Mouse (Mus musculus) MEL-GATA-1-ER (cell line): ENCODE results near the gene Gm5767.

Source experiments
- DNase-seq: peaks from one replicate; pipeline ENCODE4 v3.0.0-alpha.2; 2012; ENCODE audit warnings: low read depth; ENCODE audit errors: extremely low read depth

The Gm5767 gene

GRCm38 (mm10) chr16:8680470-8680869 is at the start of gene Gm5767:
Gene Gm5767, plus strand, starts transcription at chr16:8680770.
- no peak for DNase-seq

DNA sequence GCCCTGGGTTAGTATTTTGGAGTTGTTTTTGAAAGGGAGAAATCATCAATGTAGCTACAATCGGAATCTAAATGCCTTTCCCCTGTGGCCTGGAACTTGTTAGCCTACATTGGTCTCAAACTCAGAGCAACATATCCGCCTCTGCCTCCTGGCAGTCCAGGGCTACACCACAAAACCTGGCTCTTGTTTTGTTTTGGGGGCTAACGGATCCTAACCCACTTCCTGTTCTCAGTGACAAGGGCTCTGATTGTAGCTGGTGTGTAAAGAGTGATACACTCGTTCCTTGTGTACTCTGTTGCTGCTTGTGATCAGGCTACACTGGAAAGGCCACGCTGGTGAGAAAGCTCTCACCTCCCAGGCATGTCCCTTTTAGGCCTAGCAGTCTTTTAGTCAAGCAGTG is 49.1 kb upstream of the Gm5767 start:
- DNase-seq: no peak

- peak; percentile 41 for DNase-seq
Measured at GRCm38 (mm10) chr16:8636867-8637216, 43.7 kb upstream of the Gm5767 start.

- peak; percentile 89 for DNase-seq
Measured at GRCm38 (mm10) chr16:8637217-8638051, 43.1 kb upstream of the Gm5767 start, which contains the start of the genes Pmm2 and Tmem186. Gene Pmm2, plus strand, starts transcription at chr16:8637674. Gene Tmem186, minus strand, starts transcription at chr16:8637712.

- DNase-seq: no peak
Measured at GRCm38 (mm10) chr16:8638131-8638530, 42.4 kb upstream of the Gm5767 start.

DNA sequence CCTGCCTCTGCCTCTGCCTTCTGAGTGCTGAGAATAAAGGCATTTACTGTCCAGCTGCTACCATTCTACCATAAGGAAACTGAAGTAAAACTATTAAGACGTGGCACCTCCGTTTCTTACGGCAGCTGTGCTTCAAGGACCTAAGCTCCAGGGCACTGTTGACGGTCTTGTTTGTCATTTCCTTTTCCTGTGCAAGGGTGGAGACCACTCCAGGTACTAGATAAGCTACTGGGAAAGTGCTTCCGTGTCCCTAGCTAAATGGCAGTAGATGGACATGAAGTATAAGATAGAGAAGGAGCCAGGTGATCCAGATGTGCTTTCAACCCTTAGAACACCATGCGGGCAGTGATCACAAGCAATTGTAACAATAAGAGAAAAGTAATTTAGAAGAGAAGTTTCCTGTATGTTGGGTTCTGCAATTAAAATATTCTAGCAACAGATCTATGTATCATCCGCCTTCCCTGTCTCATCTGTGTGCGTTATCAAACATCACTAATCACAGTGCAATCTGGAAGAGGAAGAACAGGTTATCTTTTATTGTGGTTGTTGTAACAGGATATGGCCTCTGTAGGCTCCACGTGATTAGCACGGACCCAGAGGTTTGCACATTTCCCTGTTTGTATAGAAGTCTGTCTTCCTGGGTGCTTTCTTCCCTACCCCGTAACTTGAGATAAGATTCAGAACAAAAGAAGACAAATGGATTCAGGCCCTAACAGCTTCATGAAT is 40.9 kb upstream of the Gm5767 start:
- DNase-seq: no peak

GRCm38 (mm10) chr16:8643855-8644254 is 36.7 kb upstream of the Gm5767 start:
- peak; percentile 29 for DNase-seq

DNA sequence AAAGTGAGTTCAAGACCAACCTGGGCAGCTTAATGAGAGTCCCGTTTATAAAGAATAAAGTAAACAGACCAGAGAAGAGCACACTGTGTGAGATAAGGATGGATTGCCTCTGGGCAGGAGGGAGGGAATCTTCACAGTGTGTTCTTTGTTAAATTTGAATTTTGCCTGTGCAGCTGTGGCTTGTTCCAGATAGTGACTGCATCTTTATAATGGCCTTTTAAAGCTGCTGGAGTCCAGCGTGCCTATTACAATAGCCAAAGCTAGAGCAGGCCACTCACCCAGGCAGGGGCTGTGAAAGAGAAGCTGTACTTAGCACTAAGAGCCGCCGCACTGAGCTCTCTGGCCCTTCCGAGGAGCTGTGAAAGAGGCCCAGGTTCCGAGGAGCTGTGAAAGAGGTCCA is 35.0 kb upstream of the Gm5767 start:
- DNase-seq: no peak

DNA sequence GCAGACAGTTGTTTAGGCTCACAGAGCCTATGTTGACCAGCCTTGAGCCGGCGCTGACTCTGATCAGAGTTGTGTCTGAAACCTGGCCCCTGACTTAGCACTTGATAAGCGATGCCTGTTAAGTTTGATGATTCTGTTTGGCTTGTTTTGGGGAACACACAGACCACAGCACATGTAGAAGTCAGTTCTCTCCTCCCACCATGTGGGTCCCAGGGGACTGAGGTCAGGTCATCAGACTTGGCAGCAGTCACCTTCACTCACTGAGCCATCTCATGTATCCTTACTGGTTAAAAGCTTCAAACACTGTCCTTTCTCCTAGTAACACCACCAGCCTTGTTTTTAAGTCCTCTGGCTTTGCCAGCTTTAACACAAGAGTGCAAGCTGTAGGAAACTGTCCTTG is 30.6 kb upstream of the Gm5767 start:
- no peak for DNase-seq

DNA sequence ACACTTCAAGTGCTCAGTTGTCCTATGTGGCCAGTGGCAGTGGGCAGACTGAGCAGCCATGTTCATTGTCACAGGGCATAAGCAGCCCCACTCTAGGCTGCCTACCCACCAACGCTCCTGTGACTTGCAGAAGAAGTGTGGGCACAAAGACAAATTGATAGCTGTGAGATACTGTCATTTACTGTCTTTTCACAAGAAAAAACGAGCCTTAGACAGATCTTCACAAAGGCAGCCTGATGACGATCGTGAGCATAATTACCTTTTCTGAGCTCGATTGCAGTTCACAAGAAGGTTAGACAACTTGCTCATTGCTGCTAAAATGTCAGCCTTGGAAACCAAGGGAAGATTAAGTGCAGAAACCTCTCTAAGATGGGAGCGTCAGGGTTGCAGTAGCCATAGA is 25.5 kb upstream of the Gm5767 start:
- no peak for DNase-seq

- no peak for DNase-seq
Measured at GRCm38 (mm10) chr16:8655599-8655998, 25.0 kb upstream of the Gm5767 start.

DNA sequence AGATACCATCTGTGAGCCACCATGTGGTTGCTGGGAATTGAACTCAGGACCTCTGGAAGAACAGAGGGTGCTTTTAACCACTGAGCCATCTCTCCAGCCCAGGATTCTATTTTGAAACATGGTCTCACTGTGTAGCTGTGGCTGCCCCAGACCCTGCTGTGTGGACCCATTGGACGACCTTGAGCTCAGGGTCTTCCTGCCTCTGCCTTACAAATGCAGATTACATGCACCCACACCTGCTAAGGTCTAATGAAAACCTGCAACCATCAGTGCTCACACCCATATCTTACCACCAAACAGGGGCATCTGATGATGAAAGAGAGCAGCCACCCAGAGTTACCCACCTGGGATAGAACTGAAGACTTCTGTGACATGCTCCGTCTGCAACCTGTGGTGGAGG is 24.3 kb upstream of the Gm5767 start:
- no peak for DNase-seq

- no peak for DNase-seq
Measured at GRCm38 (mm10) chr16:8658349-8658748, 22.2 kb upstream of the Gm5767 start.

DNA sequence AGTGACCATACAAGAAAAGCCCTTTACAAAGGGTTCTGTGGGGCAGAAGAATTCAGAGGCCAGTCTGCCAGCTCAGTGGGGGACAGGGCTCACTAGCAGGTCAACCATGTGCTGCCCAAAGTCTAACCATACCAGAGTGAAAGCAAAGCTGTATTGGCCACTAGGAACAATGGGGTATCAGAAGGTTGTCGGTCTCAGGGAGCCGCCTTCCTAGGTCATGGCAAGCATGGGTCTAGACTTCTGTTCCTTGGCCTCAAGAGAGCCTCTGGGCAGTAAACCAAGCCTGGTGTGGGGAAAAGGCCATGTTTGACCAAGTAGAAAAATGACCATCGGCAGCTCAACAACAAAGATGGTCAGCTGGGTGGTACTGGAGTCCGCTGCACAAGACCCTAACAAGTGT is 21.8 kb upstream of the Gm5767 start:
- no peak for DNase-seq

GRCm38 (mm10) chr16:8663022-8663421 is 17.5 kb upstream of the Gm5767 start:
- DNase-seq: no peak

- DNase-seq: no peak
Measured at GRCm38 (mm10) chr16:8663606-8664539, 16.7 kb upstream of the Gm5767 start.

DNA sequence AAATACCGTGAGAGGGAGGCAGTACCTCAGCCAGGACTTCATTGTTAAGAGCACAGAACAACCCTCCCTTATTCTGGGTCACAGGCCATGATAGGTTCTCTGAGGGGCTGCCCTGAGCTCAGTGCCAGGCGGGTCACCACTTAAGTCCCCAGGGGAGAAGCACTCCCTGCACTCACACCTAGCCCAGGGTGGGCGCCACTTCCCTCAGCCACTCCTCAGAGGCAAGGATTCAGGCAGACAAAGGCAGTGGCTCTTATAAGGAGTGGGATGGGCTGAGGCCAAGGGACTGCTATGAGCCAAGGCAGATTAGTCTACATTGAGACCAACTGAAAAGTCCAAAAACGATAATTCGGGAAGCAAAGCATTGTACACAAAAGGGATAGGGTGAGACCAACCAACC is 15.2 kb upstream of the Gm5767 start:
- DNase-seq: no peak

DNA sequence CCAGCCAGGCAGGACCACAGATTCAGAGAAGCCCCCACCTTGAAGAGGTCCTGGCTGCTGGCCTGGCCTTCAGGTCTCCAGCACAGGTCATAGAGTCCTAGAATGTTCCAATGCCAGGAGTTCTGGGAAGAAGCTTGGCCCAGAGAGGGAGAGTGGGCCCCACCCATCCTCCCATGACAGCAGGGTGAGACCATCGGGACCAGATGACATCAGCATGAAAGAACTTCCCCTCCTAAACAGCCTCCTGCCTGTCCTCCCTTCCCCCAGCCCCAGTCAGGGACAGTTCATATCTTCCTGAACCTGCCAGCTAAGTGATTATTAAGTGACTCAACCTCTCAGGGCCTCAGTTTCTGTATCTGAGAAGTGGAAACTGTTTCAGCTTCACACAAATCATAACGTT is 14.1 kb upstream of the Gm5767 start:
- DNase-seq: peak; percentile 52

- DNase-seq: no peak
Measured at GRCm38 (mm10) chr16:8667261-8667660, 13.3 kb upstream of the Gm5767 start.

DNA sequence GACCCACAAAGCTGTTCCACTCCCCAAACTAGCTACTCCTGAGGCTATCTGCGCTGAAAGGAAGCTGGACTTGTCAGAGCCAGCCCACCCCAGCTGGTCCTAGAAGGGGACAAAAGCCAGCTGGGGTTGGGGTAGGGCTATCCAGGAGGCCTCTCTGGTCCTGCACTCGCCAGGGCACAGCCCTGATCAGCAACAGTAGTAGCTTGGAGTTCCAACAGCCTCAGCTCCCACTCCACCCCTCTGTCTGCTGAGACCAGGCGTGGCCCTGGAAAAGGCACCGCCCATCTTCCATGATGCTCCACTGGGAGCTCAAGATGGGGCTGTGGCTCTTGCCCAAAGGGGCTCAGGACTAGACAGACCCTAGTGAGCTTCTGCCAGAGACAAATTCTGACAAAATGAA is 12.8 kb upstream of the Gm5767 start:
- no peak for DNase-seq

GRCm38 (mm10) chr16:8668386-8668785 is 12.2 kb upstream of the Gm5767 start:
- DNase-seq: no peak

GRCm38 (mm10) chr16:8669432-8669831 is 11.1 kb upstream of the Gm5767 start:
- no peak for DNase-seq
